Mouse (Mus musculus) CH12.LX (cell line): ENCODE measurements around the gene Ptprf. TPM values are rescaled to one million over a fixed set of nuclear protein-coding genes. Genes with fewer than 3 reads are reported as not detected.

ENCODE experiments used
- DNase-seq: peaks from one replicate; pipeline ENCODE4 v3.0.0-alpha.2; 2013; ENCODE audit errors: extremely low read depth
- H3K27ac ChIP-seq: 2 replicates; pipeline ENCODE4 v1.5.1; 2012; ENCODE audit warnings: low read depth, mild to moderate bottlenecking, control low read depth, moderate library complexity; ENCODE audit not compliant: insufficient read depth
- H3K27me3 ChIP-seq: replicated peaks from 2 replicates; pipeline ENCODE3; 2012; ENCODE audit warnings: inconsistent platforms
- H3K36me3 ChIP-seq, 2 experiments: replicated peaks in 1 of 2; 2 replicates each; pipeline versions ENCODE3 to v1.6.1; 2012; ENCODE audit warnings: inconsistent platforms in 1 of 2, low read length in 1 of 2, mild to moderate bottlenecking in 1 of 2, mixed read lengths in 1 of 2, moderate library complexity in 1 of 2; ENCODE audit not compliant: control insufficient read depth in 1 of 2, insufficient read depth in 1 of 2
- H3K4me1 ChIP-seq, 2 experiments: 2 replicates each; pipeline ENCODE4 v1.6.1; 2012; ENCODE audit warnings: inconsistent platforms in 1 of 2, moderate library complexity in 1 of 2; ENCODE audit not compliant: insufficient read depth in 2 of 2, control insufficient read depth in 1 of 2
- H3K4me2 ChIP-seq: 2 replicates; pipeline ENCODE4 v1.6.1; 2012; ENCODE audit warnings: low read depth, mild to moderate bottlenecking, control low read depth; ENCODE audit not compliant: poor library complexity, insufficient read depth, severe bottlenecking
- H3K4me3 ChIP-seq, 3 experiments: fragments of 150-350 bp in 1 of 3; sonication (generic) in 1 of 3; replicated peaks in 1 of 3; 2 replicates each; pipeline versions ENCODE3 to v1.5.1; 2011 to 2012; ENCODE audit warnings: low read depth in 2 of 3, low read length in 2 of 3, mild to moderate bottlenecking in 2 of 3, moderate library complexity in 2 of 3, control low read depth in 1 of 3, improper control_type of control experiment in 1 of 3, inconsistent platforms in 1 of 3, mixed read lengths in 1 of 3; ENCODE audit not compliant: poor library complexity in 1 of 3
- H3K79me2 ChIP-seq: replicated peaks from 2 replicates; pipeline ENCODE4 v1.6.1; 2012; ENCODE audit warnings: mild to moderate bottlenecking, moderate library complexity; ENCODE audit not compliant: control insufficient read depth, poor library complexity, insufficient read depth, severe bottlenecking; ENCODE audit errors: extremely low read depth
- H3K9ac ChIP-seq: 2 replicates; pipeline ENCODE4 v1.6.1; 2012; ENCODE audit warnings: low read depth, mild to moderate bottlenecking, control low read depth, moderate library complexity; ENCODE audit not compliant: insufficient read depth
- H3K9me3 ChIP-seq: replicated peaks from 2 replicates; pipeline ENCODE3; 2012; ENCODE audit warnings: low read length, inconsistent platforms, mixed read lengths
- BHLHE40 ChIP-seq: IDR thresholded peaks from 2 replicates; pipeline ENCODE4 v1.6.1; 2011; ENCODE audit warnings: mild to moderate bottlenecking, low read depth, low read length, improper control_type of control experiment
- CHD1 ChIP-seq: IDR thresholded peaks from 2 replicates; pipeline ENCODE4 v1.6.1; 2012; ENCODE audit warnings: low read depth, low read length, improper control_type of control experiment, inconsistent platforms
- CHD2 ChIP-seq: IDR thresholded peaks from 2 replicates; pipeline ENCODE4 v1.6.1; 2011; ENCODE audit warnings: low read length, improper control_type of control experiment
- CTCF ChIP-seq, 2 experiments: IDR thresholded peaks in 1 of 2; conservative IDR thresholded peaks in 1 of 2; 2 replicates each; pipeline ENCODE4 v1.5.1; 2011 to 2012; ENCODE audit warnings: low read depth in 2 of 2, low read length in 2 of 2, improper control_type of control experiment in 1 of 2, inconsistent platforms in 1 of 2, mild to moderate bottlenecking in 1 of 2, moderate library complexity in 1 of 2
- ETS1 ChIP-seq: conservative IDR thresholded peaks from 2 replicates; pipeline ENCODE4 v1.6.1; 2012; ENCODE audit warnings: low read depth, mild to moderate bottlenecking, inconsistent platforms, low read length, improper control_type of control experiment, moderate library complexity
- GABPA ChIP-seq: IDR thresholded peaks from 2 replicates; pipeline ENCODE4 v1.6.1; 2012; ENCODE audit warnings: low read depth, low read length, improper control_type of control experiment, inconsistent platforms; ENCODE audit not compliant: insufficient replicate concordance
- HCFC1 ChIP-seq: IDR thresholded peaks from 2 replicates; pipeline ENCODE4 v1.6.1; 2012; ENCODE audit warnings: low read depth, mild to moderate bottlenecking, inconsistent platforms, low read length, improper control_type of control experiment
- JUND ChIP-seq: conservative IDR thresholded peaks from 2 replicates; pipeline ENCODE4 v1.6.1; 2011; ENCODE audit warnings: low read depth, low read length, improper control_type of control experiment
- KAT2A ChIP-seq: IDR thresholded peaks from 2 replicates; pipeline ENCODE4 v1.6.1; 2012; ENCODE audit warnings: low read length, improper control_type of control experiment, inconsistent platforms; ENCODE audit not compliant: insufficient replicate concordance
- MAFK ChIP-seq: IDR thresholded peaks from 2 replicates; pipeline ENCODE4 v1.6.1; 2011; ENCODE audit warnings: low read length, improper control_type of control experiment; ENCODE audit not compliant: insufficient replicate concordance
- MAX ChIP-seq: IDR thresholded peaks from 2 replicates; pipeline ENCODE4 v1.6.1; 2011; ENCODE audit warnings: low read length, improper control_type of control experiment
- MAZ ChIP-seq: IDR thresholded peaks from 2 replicates; pipeline ENCODE4 v1.6.1; 2012; ENCODE audit warnings: low read depth, mild to moderate bottlenecking, inconsistent platforms, low read length, improper control_type of control experiment, moderate library complexity
- MEF2A ChIP-seq: IDR thresholded peaks from 2 replicates; pipeline ENCODE4 v1.6.1; 2014; ENCODE audit warnings: low read depth, mild to moderate bottlenecking, inconsistent platforms, low read length, improper control_type of control experiment, borderline replicate concordance
- MYC ChIP-seq: IDR thresholded peaks from 2 replicates; pipeline ENCODE4 v1.6.1; 2011; ENCODE audit warnings: low read depth, mild to moderate bottlenecking, improper control_type of control experiment, low read length
- PAX5 ChIP-seq: IDR thresholded peaks from 2 replicates; pipeline ENCODE4 v1.6.1; 2012; ENCODE audit warnings: low read length, inconsistent platforms, mixed read lengths
- POLR2A ChIP-seq: IDR thresholded peaks from 2 replicates; pipeline ENCODE4 v1.6.1; 2011; ENCODE audit warnings: low read depth, mild to moderate bottlenecking, improper control_type of control experiment, low read length
- RAD21 ChIP-seq: IDR thresholded peaks from 2 replicates; pipeline ENCODE4 v1.6.1; 2011; ENCODE audit warnings: low read depth, mild to moderate bottlenecking, low read length, improper control_type of control experiment, moderate library complexity
- SMC3 ChIP-seq: IDR thresholded peaks from 2 replicates; pipeline ENCODE4 v1.6.1; 2011; ENCODE audit warnings: low read depth, low read length, improper control_type of control experiment
- UBTF ChIP-seq: IDR thresholded peaks from 2 replicates; pipeline ENCODE4 v1.6.1; 2012; ENCODE audit warnings: low read depth, mild to moderate bottlenecking, inconsistent platforms, low read length, improper control_type of control experiment, moderate library complexity
- ZC3H11A ChIP-seq: IDR thresholded peaks from 2 replicates; pipeline ENCODE4 v1.6.1; 2012; ENCODE audit warnings: low read depth, mild to moderate bottlenecking, inconsistent platforms, low read length, improper control_type of control experiment
- ZKSCAN1 ChIP-seq: IDR thresholded peaks from 2 replicates; pipeline ENCODE4 v1.6.1; 2012; ENCODE audit warnings: low read depth, inconsistent platforms, low read length, improper control_type of control experiment, borderline replicate concordance
- ZNF384 ChIP-seq: IDR thresholded peaks from 2 replicates; pipeline ENCODE4 v1.6.1; 2012; ENCODE audit warnings: low read depth, low read length, improper control_type of control experiment, inconsistent platforms
- dilution Hi-C: fragments of 300-500 bp; cut with MboI; formaldehyde crosslinking; loops from 2 replicates; pipeline ENCODE4 v1.14.3; 2020; ENCODE audit warnings: low sequenced_read_pairs; ENCODE audit not compliant: extremely low pct_unique_long_range_greater_than_20kb, extremely low pct_ligation_motif_present
- in situ Hi-C: fragments of 300-500 bp; cut with MboI; formaldehyde crosslinking; loops from 3 replicates; pipeline ENCODE4 v1.14.3; 2019; ENCODE audit warnings: low sequenced_read_pairs, low pct_ligation_motif_present, low pct_unique_long_range_greater_than_20kb, mixed read lengths
- polyA plus RNA-seq: library from polyadenylated mRNA; unstranded; fragments of >175 nt; gene quantifications from 2 replicates; pipeline ENCODE4 v1.2.1, GENCODE M21; 2012; ENCODE audit warnings: low read depth; ENCODE audit not compliant: insufficient read length
- total RNA-seq, 2 experiments: library from RNA; depleted of rRNA; stranded (reverse); fragments of 300-350 nt in 1 of 2; fragments of >200 nt in 1 of 2; gene quantifications; 2 replicates each; pipeline ENCODE4 v1.2.3; 2012 to 2014

Ptprf gene
- total and polyA plus RNA-seq, 3 experiments, result 0.11 to 0.21 TPM; not detected in 1

GRCm38 (mm10) chr4:118294811-118295210, 3.6 kb upstream of the Ptprf start:
- Histone ChIP-seq H3K36me3 (no peaks in the 10 kb centered on the region), H3K4me2 (0 out of 2 replicates have a peak overlapping the region, but pooled peaks have one; percentile 9), H3K79me2 (no peaks in the 10 kb centered on the region), H3K27ac (no peak overlapping the region), H3K9ac (no peak overlapping the region), H3K9me3 (peaks cover 6% of the 10 kb centered on the region), H3K27me3 (peaks cover 36% of the 10 kb centered on the region), H3K4me1 (peaks cover 10 to 18% of the 10 kb centered on the region in 2 experiments), H3K4me3 (no peak overlapping the region)
- dilution Hi-C loops (no loop called here), in situ Hi-C loops (loop anchor here (10.0 kb wide), 1 partner anchor 210 kb away; no protein-coding TSS in a partner anchor)
- no peak for DNase-seq
- TF ChIP-seq KAT2A, result no peak
- TF ChIP-seq POLR2A, result no peak
- TF ChIP-seq UBTF, result no peak
- TF ChIP-seq MYC, result no peak
- no peak for TF ChIP-seq PAX5
- TF ChIP-seq ZNF384, result no peak
- no peak for TF ChIP-seq MAX
- no peak for TF ChIP-seq ZC3H11A
- no peak for TF ChIP-seq GABPA
- no peak for TF ChIP-seq BHLHE40
- no peak for TF ChIP-seq CHD1
- TF ChIP-seq MAFK, result no peak
- TF ChIP-seq ETS1, result no peak

GRCm38 (mm10) chr4:118292741-118293306, 1.6 kb upstream of the Ptprf start:
- no peak for TF ChIP-seq MEF2A
- peak; percentile 88 for TF ChIP-seq SMC3
- TF ChIP-seq ZKSCAN1, result no peak
- no peak for TF ChIP-seq CHD2
- TF ChIP-seq ZC3H11A, result peak; percentile 51
- TF ChIP-seq HCFC1, result no peak
- TF ChIP-seq RAD21, result peak; percentile 92
- TF ChIP-seq JUND, result no peak
- no peak for TF ChIP-seq GABPA
- no peak for TF ChIP-seq MAX
- peak; percentile 72 to 93 for TF ChIP-seq CTCF (conservative IDR thresholded peaks at IDR 0.05 in 1 of 2, IDR thresholded peaks at IDR 0.05 in 1 of 2; ENCODE audit: low read depth in 2 of 2, low read length in 2 of 2)
- no peak for TF ChIP-seq MYC
- no peak for TF ChIP-seq MAZ
- no peak for TF ChIP-seq ETS1
- H3K27me3 ChIP-seq, result peaks cover 40% of the 10 kb centered on the region
- dilution Hi-C loops, result no loop called here

More at GRCm38 (mm10) chr4:118292741-118293306, 1.6 kb upstream of the Ptprf start:
- no peak overlapping the region for H3K4me3 ChIP-seq
- peaks cover 10 to 18% of the 10 kb centered on the region in 2 experiments for H3K4me1 ChIP-seq
- peaks cover 6% of the 10 kb centered on the region for H3K9me3 ChIP-seq
- no peak overlapping the region for H3K9ac ChIP-seq
- no peak overlapping the region for H3K27ac ChIP-seq
- in situ Hi-C loops, result loop anchor here (10.0 kb wide), 1 partner anchor 208 kb away; no protein-coding TSS in a partner anchor
- H3K36me3 ChIP-seq, result no peaks in the 10 kb centered on the region
- DNase-seq, result peak; percentile 68
- no peak overlapping the region for H3K4me2 ChIP-seq
- no peaks in the 10 kb centered on the region for H3K79me2 ChIP-seq
